Mouse (Mus musculus) MEL (cell line): ENCODE data around the gene Brca1. TPM values are rescaled to one million over a fixed set of nuclear protein-coding genes. Genes with fewer than 3 reads are reported as not detected.

Experiments
- DNase-seq: peaks from one replicate; pipeline ENCODE4 v3.0.0; 2011; ENCODE audit warnings: low read depth, low spot score
- H3K27ac ChIP-seq: 2 replicates; pipeline ENCODE4 v1.5.1; 2012; ENCODE audit warnings: low read depth, mild to moderate bottlenecking, control low read depth, low read length, moderate library complexity; ENCODE audit not compliant: control insufficient read depth
- H3K27me3 ChIP-seq, 2 experiments: fragments of 150-350 bp in 1 of 2; sonication (generic) in 1 of 2; 2 replicates each; pipeline ENCODE4 v1.6.1; 2012; ENCODE audit warnings: low read length in 2 of 2, mild to moderate bottlenecking in 2 of 2, improper control_type of control experiment in 1 of 2, moderate library complexity in 1 of 2; ENCODE audit not compliant: insufficient read depth in 2 of 2, control insufficient read depth in 1 of 2
- H3K36me3 ChIP-seq, 2 experiments: 2 replicates each; pipeline ENCODE4 v1.6.1; 2012 to 2014; ENCODE audit warnings: low read length in 2 of 2, improper control_type of control experiment in 1 of 2, inconsistent platforms in 1 of 2, mild to moderate bottlenecking in 1 of 2; ENCODE audit not compliant: insufficient read depth in 2 of 2, control insufficient read depth in 1 of 2
- H3K4me1 ChIP-seq, 2 experiments: fragments of 150-350 bp in 1 of 2; sonication (generic) in 1 of 2; 2 replicates each; pipeline ENCODE4 v1.6.1; 2012; ENCODE audit warnings: low read length in 2 of 2, improper control_type of control experiment in 1 of 2, mild to moderate bottlenecking in 1 of 2; ENCODE audit not compliant: insufficient read depth in 2 of 2, control insufficient read depth in 1 of 2
- H3K4me3 ChIP-seq, 2 experiments: fragments of 150-350 bp in 1 of 2; sonication (generic) in 1 of 2; 2 replicates each; pipeline ENCODE4 v1.5.1; 2012; ENCODE audit warnings: low read depth in 2 of 2, low read length in 2 of 2, mild to moderate bottlenecking in 2 of 2, moderate library complexity in 2 of 2, control low read depth in 1 of 2, improper control_type of control experiment in 1 of 2; ENCODE audit not compliant: control insufficient read depth in 1 of 2, insufficient read depth in 1 of 2
- H3K79me2 ChIP-seq: 2 replicates; pipeline ENCODE4 v1.6.1; 2012; ENCODE audit warnings: mild to moderate bottlenecking, low read length, moderate library complexity; ENCODE audit not compliant: control insufficient read depth, poor library complexity, insufficient read depth
- H3K9ac ChIP-seq: 2 replicates; pipeline ENCODE4 v1.6.1; 2012; ENCODE audit warnings: low read depth, mild to moderate bottlenecking, control low read depth, low read length, moderate library complexity; ENCODE audit not compliant: control insufficient read depth, poor library complexity, severe bottlenecking
- H3K9me3 ChIP-seq: fragments of 150-350 bp; sonication (generic); replicated peaks from 2 replicates; pipeline ENCODE4 v1.6.1; 2012; ENCODE audit warnings: mild to moderate bottlenecking, low read length, improper control_type of control experiment, moderate library complexity; ENCODE audit not compliant: insufficient read depth
- CHD2 ChIP-seq: IDR thresholded peaks from 2 replicates; pipeline ENCODE4 v1.6.1; 2011; ENCODE audit warnings: low read length, improper control_type of control experiment
- EP300 ChIP-seq, 2 experiments: IDR thresholded peaks; 2 replicates each; pipeline ENCODE4 v1.6.1; 2011; ENCODE audit warnings: improper control_type of control experiment in 2 of 2, low read length in 2 of 2, low read depth in 1 of 2, mild to moderate bottlenecking in 1 of 2
- ETS1 ChIP-seq: IDR thresholded peaks from 2 replicates; pipeline ENCODE4 v1.6.1; 2012; ENCODE audit warnings: low read depth, mild to moderate bottlenecking, inconsistent platforms, low read length, improper control_type of control experiment, moderate library complexity
- GABPA ChIP-seq: IDR thresholded peaks from 2 replicates; pipeline ENCODE4 v1.6.1; 2012; ENCODE audit warnings: low read depth, mild to moderate bottlenecking, inconsistent platforms, low read length, improper control_type of control experiment, moderate library complexity
- GATA1 ChIP-seq: IDR thresholded peaks from 2 replicates; pipeline ENCODE4 v1.6.1; 2011; ENCODE audit warnings: low read depth, low read length, improper control_type of control experiment
- HCFC1 ChIP-seq: IDR thresholded peaks from 2 replicates; pipeline ENCODE4 v1.6.1; 2012; ENCODE audit warnings: low read depth, mild to moderate bottlenecking, inconsistent platforms, low read length, improper control_type of control experiment, moderate library complexity
- KAT2A ChIP-seq: conservative IDR thresholded peaks from 2 replicates; pipeline ENCODE4 v1.6.1; 2012; ENCODE audit warnings: low read depth, low read length, improper control_type of control experiment, inconsistent platforms
- MAFK ChIP-seq: IDR thresholded peaks from 2 replicates; pipeline ENCODE4 v1.6.1; 2011; ENCODE audit warnings: low read depth, mild to moderate bottlenecking, low read length, improper control_type of control experiment, borderline replicate concordance
- MAZ ChIP-seq: IDR thresholded peaks from 2 replicates; pipeline ENCODE4 v1.6.1; 2012; ENCODE audit warnings: low read depth, mild to moderate bottlenecking, inconsistent platforms, low read length, improper control_type of control experiment
- MEF2A ChIP-seq: IDR thresholded peaks from 2 replicates; pipeline ENCODE4 v1.6.1; 2014; ENCODE audit warnings: low read depth, mild to moderate bottlenecking, inconsistent platforms, low read length, improper control_type of control experiment; ENCODE audit not compliant: poor library complexity, insufficient replicate concordance, severe bottlenecking; ENCODE audit errors: extremely low read depth
- MXI1 ChIP-seq: IDR thresholded peaks from 2 replicates; pipeline ENCODE4 v1.6.1; 2011; ENCODE audit warnings: mild to moderate bottlenecking, low read depth, low read length, improper control_type of control experiment
- MYC ChIP-seq: IDR thresholded peaks from 2 replicates; pipeline ENCODE4 v1.6.1; 2011; ENCODE audit warnings: low read depth, mild to moderate bottlenecking, low read length, improper control_type of control experiment, moderate library complexity
- NRF1 ChIP-seq: IDR thresholded peaks from 2 replicates; pipeline ENCODE4 v1.6.1; 2014; ENCODE audit warnings: low read depth, mild to moderate bottlenecking, inconsistent platforms, low read length, improper control_type of control experiment, moderate library complexity; ENCODE audit not compliant: poor library complexity, insufficient read depth, severe bottlenecking
- POLR2A ChIP-seq, 2 experiments: IDR thresholded peaks; 2 replicates each; pipeline ENCODE4 v1.6.1; 2011 to 2012; ENCODE audit warnings: low read length in 2 of 2, mild to moderate bottlenecking in 2 of 2, control low read depth in 1 of 2, improper control_type of control experiment in 1 of 2, low read depth in 1 of 2, moderate library complexity in 1 of 2; ENCODE audit not compliant: control insufficient read depth in 1 of 2, insufficient read depth in 1 of 2, poor library complexity in 1 of 2
- POLR2AphosphoS2 ChIP-seq: IDR thresholded peaks from 2 replicates; pipeline ENCODE4 v1.6.1; 2011; ENCODE audit warnings: low read length, improper control_type of control experiment
- POLR2AphosphoS5 ChIP-seq: IDR thresholded peaks from 2 replicates; pipeline ENCODE4 v1.6.1; 2012; ENCODE audit warnings: low read depth, borderline replicate concordance, mild to moderate bottlenecking, inconsistent platforms, low read length, moderate library complexity, mixed read lengths
- RAD21 ChIP-seq: IDR thresholded peaks from 2 replicates; pipeline ENCODE4 v1.6.1; 2011; ENCODE audit warnings: mild to moderate bottlenecking, low read depth, low read length, improper control_type of control experiment
- RCOR1 ChIP-seq: IDR thresholded peaks from 2 replicates; pipeline ENCODE4 v1.6.1; 2012; ENCODE audit warnings: low read depth, mild to moderate bottlenecking, inconsistent platforms, low read length, improper control_type of control experiment
- SIN3A ChIP-seq: IDR thresholded peaks from 2 replicates; pipeline ENCODE4 v1.6.1; 2012; ENCODE audit warnings: low read length, improper control_type of control experiment, inconsistent platforms
- SMC3 ChIP-seq: IDR thresholded peaks from 2 replicates; pipeline ENCODE4 v1.6.1; 2011; ENCODE audit warnings: low read depth, low read length, improper control_type of control experiment
- TAL1 ChIP-seq: IDR thresholded peaks from 2 replicates; pipeline ENCODE4 v1.6.1; 2012; ENCODE audit warnings: mild to moderate bottlenecking, inconsistent platforms, low read length, moderate library complexity, mixed read lengths
- USF1 ChIP-seq: IDR thresholded peaks from 2 replicates; pipeline ENCODE4 v1.6.1; 2014; ENCODE audit warnings: low read depth, mild to moderate bottlenecking, inconsistent platforms, low read length, improper control_type of control experiment, moderate library complexity
- USF2 ChIP-seq, 2 experiments: IDR thresholded peaks; 2 replicates each; pipeline ENCODE4 v1.6.1; 2011 to 2012; ENCODE audit warnings: improper control_type of control experiment in 2 of 2, low read length in 2 of 2, borderline replicate concordance in 1 of 2, inconsistent platforms in 1 of 2, low read depth in 1 of 2, mild to moderate bottlenecking in 1 of 2; ENCODE audit not compliant: insufficient read depth in 1 of 2
- ZC3H11A ChIP-seq: IDR thresholded peaks from 2 replicates; pipeline ENCODE4 v1.6.1; 2012; ENCODE audit warnings: low read depth, mild to moderate bottlenecking, inconsistent platforms, low read length, improper control_type of control experiment
- ZKSCAN1 ChIP-seq: IDR thresholded peaks from 2 replicates; pipeline ENCODE4 v1.6.1; 2012; ENCODE audit warnings: low read depth, mild to moderate bottlenecking, inconsistent platforms, low read length, improper control_type of control experiment, moderate library complexity
- polyA plus RNA-seq, 2 experiments: library from polyadenylated mRNA; stranded (reverse) in 1 of 2; unstranded in 1 of 2; fragments of >175 nt in 1 of 2; fragments of >200 nt in 1 of 2; gene quantifications; 2 replicates each; pipeline versions ENCODE4 v1.2.1 to v1.2.4; 2012; ENCODE audit warnings: low replicate concordance in 2 of 2, low read depth in 1 of 2; ENCODE audit not compliant: insufficient read length in 2 of 2, insufficient read depth in 1 of 2, missing spikeins in 1 of 2
- total RNA-seq: library from RNA; depleted of rRNA; stranded (reverse); fragments of 300-350 nt; gene quantifications from 2 replicates; pipeline ENCODE4 v1.2.3, GENCODE M21; 2012

Gene Brca1
- total and polyA plus RNA-seq, 3 experiments: 25.7 to 1,155 (median 35.3) TPM

DNA sequence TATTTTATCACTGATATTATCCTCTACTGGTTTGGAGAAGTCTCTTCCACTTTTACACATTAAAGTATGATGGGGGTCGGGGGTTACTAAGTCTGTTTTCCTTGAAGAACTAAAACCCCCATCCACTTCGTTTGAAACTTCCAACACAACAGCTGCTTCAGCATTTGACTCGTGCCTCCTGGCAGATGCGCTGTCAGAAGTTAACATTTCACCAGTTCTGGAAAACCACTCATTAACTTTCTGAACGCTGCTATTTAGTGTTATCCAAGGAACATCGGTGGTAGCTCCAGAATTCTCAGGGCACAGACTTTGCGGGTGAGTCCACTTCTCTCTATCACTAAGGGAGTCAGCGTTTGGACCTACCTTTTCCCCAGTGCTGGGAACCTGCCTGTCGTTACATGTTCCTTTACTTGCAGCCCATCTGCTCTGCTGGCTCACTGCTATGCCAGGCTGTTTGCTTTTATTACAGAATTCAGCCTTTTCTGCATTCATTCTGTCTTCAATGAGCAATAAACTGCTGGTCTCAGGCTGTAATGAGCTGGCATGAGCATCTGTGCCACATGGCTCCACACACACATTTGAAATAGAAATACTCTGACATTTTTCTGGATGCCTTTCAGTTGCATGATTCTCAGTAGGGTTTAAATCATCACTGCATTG is 25.7 kb downstream of the Brca1 start:
- no peak overlapping the region for H3K9ac ChIP-seq
- H3K79me2 ChIP-seq: no peaks in the 10 kb centered on the region
- H3K4me1 ChIP-seq: no peaks in the 10 kb centered on the region
- DNase-seq: no peak
- H3K36me3 ChIP-seq: peaks cover 0 to 41% of the 10 kb centered on the region in 2 experiments; a peak in 2 of 4 replicates
- TF ChIP-seq MYC (no peak), KAT2A (no peak), RCOR1 (no peak), POLR2AphosphoS5 (no peak), MAZ (no peak), SMC3 (no peak), CHD2 (no peak), EP300 (IDR thresholded peaks at IDR 0.05; ENCODE audit: low read depth in 1 of 2, low read length in 2 of 2) (no peak), ZKSCAN1 (no peak), ZC3H11A (no peak), HCFC1 (no peak), MAFK (no peak), NRF1 (no peak), GABPA (no peak), TAL1 (no peak), MEF2A (no peak), POLR2AphosphoS2 (no peak), USF2 (IDR thresholded peaks at IDR 0.05; ENCODE audit: borderline replicate concordance in 1 of 2, insufficient read depth in 1 of 2, low read depth in 1 of 2, low read length in 2 of 2) (no peak), USF1 (no peak), ETS1 (no peak)
- H3K27ac ChIP-seq: no peak overlapping the region
- H3K9me3 ChIP-seq: no peaks in the 10 kb centered on the region
- no peaks in the 10 kb centered on the region for H3K27me3 ChIP-seq
- H3K4me3 ChIP-seq: no peak overlapping the region

DNA sequence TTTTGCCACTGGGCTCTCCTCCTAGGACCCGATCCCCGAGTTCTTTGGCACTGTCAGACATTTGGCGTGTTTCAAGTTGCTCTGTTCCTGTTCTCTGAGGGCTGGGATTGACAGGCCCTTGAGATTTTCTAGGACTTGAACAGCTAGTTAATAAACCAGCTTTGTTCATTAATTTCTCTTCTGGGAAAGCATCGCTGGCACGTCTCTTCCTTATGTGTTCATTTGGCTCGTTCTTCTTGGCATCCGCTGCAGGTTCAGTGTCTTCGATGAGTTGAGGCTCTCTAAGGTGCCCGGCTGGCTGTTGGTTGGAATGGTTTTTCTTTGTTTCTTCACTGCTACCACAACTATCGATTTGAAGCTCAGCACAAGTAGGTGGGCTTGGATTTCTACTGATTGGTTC is 26.7 kb downstream of the Brca1 start:
- Histone ChIP-seq H3K9me3 (no peaks in the 10 kb centered on the region), H3K4me1 (no peaks in the 10 kb centered on the region), H3K4me3 (no peak overlapping the region), H3K9ac (no peak overlapping the region), H3K27me3 (no peaks in the 10 kb centered on the region), H3K27ac (no peak overlapping the region), H3K36me3 (peaks cover 0 to 34% of the 10 kb centered on the region in 2 experiments; a peak in 2 of 4 replicates), H3K79me2 (no peaks in the 10 kb centered on the region)
- DNase-seq: no peak
- TF ChIP-seq RAD21 (no peak), MAFK (no peak), POLR2A (IDR thresholded peaks at IDR 0.05; ENCODE audit: control insufficient read depth in 1 of 2, insufficient read depth in 1 of 2, low read depth in 1 of 2, low read length in 2 of 2, poor library complexity in 1 of 2) (no peak), MAZ (no peak), CHD2 (no peak), SMC3 (no peak), SIN3A (no peak), USF1 (no peak), MXI1 (no peak), MYC (no peak), GATA1 (no peak)
